In genomic region chr7:127422247-127422646, GRCm38 (mm10) we compare ENCODE assay signal across 8 mouse cellular contexts. TPM values are rescaled to one million over a fixed set of nuclear protein-coding genes. Genes with fewer than 3 reads are reported as not detected.
DNase-seq lines count a peak whose midpoint lies in the region; ATAC-seq and TF ChIP-seq lines count a peak whose summit lies in the region.

No protein-coding gene starts in this region.

- H3K4me3 ChIP-seq in hindbrain, embryonic 14.5 days (replicated peaks; ENCODE audit: low read length) = peak overlapping the region; percentile 82
- H3K4me3 ChIP-seq in stomach, postnatal 0 days (ENCODE audit: low read depth, low read length) = peak overlapping the region; percentile 75

- H3K4me2 ChIP-seq in hindbrain, embryonic 14.5 days (replicated peaks) = peak overlapping the region; percentile 99
- H3K4me2 ChIP-seq in stomach, postnatal 0 days (replicated peaks; ENCODE audit: low read depth) = peak overlapping the region; percentile 93

- peak; percentile 44 for DNase-seq in MN1 (ENCODE audit: low spot score)
- DNase-seq in fibroblast of lung, adult 2 months (ENCODE audit: low read depth) = peak; percentile 9
- DNase-seq in hindbrain, embryonic 14.5 days (ENCODE audit: low spot score) = peak; percentile 61
- DNase-seq in left cerebral cortex, postnatal 25 days (ENCODE audit: low spot score in 2 of 2) = peak; percentile 42 to 65
- DNase-seq in stomach, postnatal 0 days (ENCODE audit: low spot score) = no peak
- no peak for DNase-seq in urinary bladder, postnatal 25 days (ENCODE audit: low spot score)

- peak; percentile 16 for ATAC-seq in CD4-positive, CD25-positive, alpha-beta regulatory T cell, adult 4 months
- peak; percentile 61; the same call in 1 of the 2 replicates for ATAC-seq in hindbrain, embryonic 14.5 days (ENCODE audit: low FRiP score)
- peak; percentile 53 for ATAC-seq in megakaryocyte progenitor cell, adult 5-6 weeks (replicated peaks; ENCODE audit: poor library complexity)
- peak; percentile 41; the same call in 1 of the 2 replicates for ATAC-seq in stomach, postnatal 0 days (ENCODE audit: low FRiP score, low TSS enrichment)

- no peaks in the 10 kb centered on the region for H3K27me3 ChIP-seq in hindbrain, embryonic 14.5 days (ENCODE audit: control insufficient read depth, insufficient read depth, low read length)
- H3K27me3 ChIP-seq in stomach, postnatal 0 days (ENCODE audit: control insufficient read depth, insufficient read depth, low read length) = no peaks in the 10 kb centered on the region

- peak overlapping the region; percentile 90 for H3K9ac ChIP-seq in hindbrain, embryonic 14.5 days
- H3K9ac ChIP-seq in stomach, postnatal 0 days (ENCODE audit: low read length) = peak overlapping the region; percentile 83; the same call in 1 of the 2 replicates

- peaks cover 8% of the 10 kb centered on the region for H3K36me3 ChIP-seq in hindbrain, embryonic 14.5 days (replicated peaks; ENCODE audit: control insufficient read depth, insufficient read depth)
- 0 out of 2 replicates have a peak, but pooled peaks cover 3% of the 10 kb centered on the region for H3K36me3 ChIP-seq in stomach, postnatal 0 days (ENCODE audit: control insufficient read depth, insufficient read depth, low read length)

- peak overlapping the region; percentile 90 for H3K27ac ChIP-seq in hindbrain, embryonic 14.5 days
- no peak overlapping the region for H3K27ac ChIP-seq in stomach, postnatal 0 days (replicated peaks)

- WGBS in hindbrain, embryonic 14.5 days = under 1% methylated on average over 15 of the region's 15 CpGs
- under 1% methylated on average over 15 of the region's 15 CpGs for WGBS in stomach, postnatal 0 days

- intact Hi-C loops in left cerebral cortex, postnatal 25 days (cut with DNase I) = no loop called here

- no peaks in the 10 kb centered on the region for H3K9me3 ChIP-seq in hindbrain, embryonic 14.5 days (ENCODE audit: control insufficient read depth, low read length)
- H3K9me3 ChIP-seq in stomach, postnatal 0 days (ENCODE audit: control insufficient read depth, low read length) = no peaks in the 10 kb centered on the region

- no peak for TF ChIP-seq EP300 in stomach, postnatal 0 days (optimal IDR thresholded peaks at IDR 0.05)

- H3K4me1 ChIP-seq in hindbrain, embryonic 14.5 days (replicated peaks; ENCODE audit: control insufficient read depth, insufficient read depth, low read length) = peaks cover 13% of the 10 kb centered on the region
- H3K4me1 ChIP-seq in stomach, postnatal 0 days (replicated peaks; ENCODE audit: control insufficient read depth, insufficient read depth) = peaks cover 5% of the 10 kb centered on the region; the same call in 1 of the 2 replicates

- TF ChIP-seq CTCF in stomach, postnatal 0 days (IDR thresholded peaks at IDR 0.05; ENCODE audit: low read depth) = no peak

RNA-seq across cellular contexts. Expression of gene Zfp688, which starts 0.4 kb away (rescaled TPM):
- polyA plus RNA-seq in CD4-positive, CD25-positive, alpha-beta regulatory T cell, adult 4 months (2017; shearing (Covaris generic)) = 10 to 100 TPM; 16.0 to 18.9 TPM
- 25.6 and 31.6 TPM in 2 replicates for polyA plus RNA-seq in hindbrain, embryonic 14.5 days (2014; fragmentation: Nextera tagmentation; extraction: Ambion mirVana)
- total RNA-seq in left cerebral cortex, postnatal 25 days (2021) = 10 to 100 TPM; 13.0 to 16.8 TPM
- total RNA-seq in megakaryocyte progenitor cell, adult 5-6 weeks (2015) = 7.1 and 9.0 TPM in 2 replicates
- total RNA-seq in megakaryocyte progenitor cell, adult 5-6 weeks (2017) = 4.7 and 5.9 TPM in 2 replicates
- polyA plus RNA-seq in stomach, postnatal 0 days (2015; fragmentation: Nextera tagmentation; extraction: Ambion mirVana) = 15.6 and 17.8 TPM in 2 replicates

RNA-seq across cellular contexts. Expression of gene Zfp764, which starts 15.6 kb away (rescaled TPM):
- polyA plus RNA-seq in CD4-positive, CD25-positive, alpha-beta regulatory T cell, adult 4 months (2017; shearing (Covaris generic)) = 1 to 10 TPM; 6.0 to 9.1 TPM
- 4.2 and 5.3 TPM in 2 replicates for polyA plus RNA-seq in hindbrain, embryonic 14.5 days (2014; fragmentation: Nextera tagmentation; extraction: Ambion mirVana)
- total RNA-seq in left cerebral cortex, postnatal 25 days (2021) = 1 to 10 TPM; 4.5 TPM
- total RNA-seq in megakaryocyte progenitor cell, adult 5-6 weeks (2015) = 9.3 and 10.9 TPM in 2 replicates
- total RNA-seq in megakaryocyte progenitor cell, adult 5-6 weeks (2017) = 9.9 and 12.4 TPM in 2 replicates
- polyA plus RNA-seq in stomach, postnatal 0 days (2015; fragmentation: Nextera tagmentation; extraction: Ambion mirVana) = 4.0 and 4.3 TPM in 2 replicates

RNA-seq across cellular contexts. Expression of gene Zfp689, which starts 26.7 kb away (rescaled TPM):
- polyA plus RNA-seq in CD4-positive, CD25-positive, alpha-beta regulatory T cell, adult 4 months (2017; shearing (Covaris generic)) = 1 to 10 TPM; 5.6 to 7.9 TPM
- 12.9 and 14.0 TPM in 2 replicates for polyA plus RNA-seq in hindbrain, embryonic 14.5 days (2014; fragmentation: Nextera tagmentation; extraction: Ambion mirVana)
- 1 to 10 TPM; 5.8 to 8.2 TPM for total RNA-seq in left cerebral cortex, postnatal 25 days (2021)
- total RNA-seq in megakaryocyte progenitor cell, adult 5-6 weeks (2015) = 2.2 and 2.3 TPM in 2 replicates
- total RNA-seq in megakaryocyte progenitor cell, adult 5-6 weeks (2017) = 1.2 and 3.0 TPM in 2 replicates
- polyA plus RNA-seq in stomach, postnatal 0 days (2015; fragmentation: Nextera tagmentation; extraction: Ambion mirVana) = 2.1 and 2.9 TPM in 2 replicates

RNA-seq across cellular contexts. Expression of gene E430018J23Rik, which starts 28.8 kb away (rescaled TPM):
- 1 to 10 TPM; 3.2 to 5.5 TPM for polyA plus RNA-seq in CD4-positive, CD25-positive, alpha-beta regulatory T cell, adult 4 months (2017; shearing (Covaris generic))
- 6.1 and 6.4 TPM in 2 replicates for polyA plus RNA-seq in hindbrain, embryonic 14.5 days (2014; fragmentation: Nextera tagmentation; extraction: Ambion mirVana)
- 1 to 10 TPM; 6.6 to 7.9 TPM for total RNA-seq in left cerebral cortex, postnatal 25 days (2021)
- total RNA-seq in megakaryocyte progenitor cell, adult 5-6 weeks (2015) = 1.0 and 1.5 TPM in 2 replicates
- total RNA-seq in megakaryocyte progenitor cell, adult 5-6 weeks (2017) = 2.3 and 4.8 TPM in 2 replicates
- polyA plus RNA-seq in stomach, postnatal 0 days (2015; fragmentation: Nextera tagmentation; extraction: Ambion mirVana) = 3.3 and 3.9 TPM in 2 replicates

RNA-seq across cellular contexts. Expression of gene 9130019O22Rik, which starts 35.3 kb away (rescaled TPM):
- polyA plus RNA-seq in CD4-positive, CD25-positive, alpha-beta regulatory T cell, adult 4 months (2017; shearing (Covaris generic)) = 1 to 10 TPM; 7.3 to 9.9 TPM
- polyA plus RNA-seq in hindbrain, embryonic 14.5 days (2014; fragmentation: Nextera tagmentation; extraction: Ambion mirVana) = 4.5 and 5.7 TPM in 2 replicates
- total RNA-seq in left cerebral cortex, postnatal 25 days (2021) = 1 to 10 TPM; 2.8 to 4.0 TPM
- total RNA-seq in megakaryocyte progenitor cell, adult 5-6 weeks (2015) = 1.5 and 2.1 TPM in 2 replicates
- total RNA-seq in megakaryocyte progenitor cell, adult 5-6 weeks (2017) = 4.2 and 6.5 TPM in 2 replicates
- polyA plus RNA-seq in stomach, postnatal 0 days (2015; fragmentation: Nextera tagmentation; extraction: Ambion mirVana) = 3.0 and 3.1 TPM in 2 replicates

Comparison
In these comparisons a context has a peak if more than half of its experiments do, and no peak if none do; other contexts are left out.
1. DNase-seq: peak in MN1 (single experiment), fibroblast of lung, adult 2 months (single experiment), hindbrain, embryonic 14.5 days (single experiment) and left cerebral cortex, postnatal 25 days (2 of 2); none in stomach, postnatal 0 days (single experiment) and urinary bladder, postnatal 25 days (single experiment).
2. Peak in every context shown above with its lines, with median percentiles within 50 percentile points of each other: ATAC-seq.